Mouse (Mus musculus): ENCODE data around the gene Snrpf. TPM values are rescaled to one million over a fixed set of nuclear protein-coding genes. Genes with fewer than 3 reads are reported as not detected.

Gene Snrpf
- total and polyA plus RNA-seq, 2 experiments, result 13.7 to 14.5 TPM

GRCm38 (mm10) chr10:93539775-93540430, 49.6 kb downstream of the Snrpf start, which contains the start of gene Amdhd1:
Gene Amdhd1 (minus strand): TSS chr10:93540033.
- Histone ChIP-seq H3K36me3 (ENCODE audit: control insufficient read depth, insufficient read depth, low read length) (peaks cover 2% of the 10 kb centered on the region; the same call in 1 of the 2 replicates), H3K4me3 (ENCODE audit: insufficient read depth, low read depth, low read length) (peak within 1 kb of the TSS; percentile 63), H3K9ac (ENCODE audit: low read depth, low read length) (peak within 1 kb of the TSS; percentile 80), H3K27me3 (ENCODE audit: control insufficient read depth, insufficient read depth, low read length) (no peaks in the 10 kb centered on the region), H3K27ac (replicated peaks; ENCODE audit: insufficient read depth, low read depth, low read length) (peak within 1 kb of the TSS; percentile 92), H3K79me2 (ENCODE audit: control insufficient read depth, insufficient read depth, low read length) (no peaks in the 10 kb centered on the region), H3K4me1 (ENCODE audit: control insufficient read depth, insufficient read depth, low read length) (peaks cover 26% of the 10 kb centered on the region)
- DNase-seq (ENCODE audit: extremely low read depth, low read depth, low spot score), result peak; percentile 83
- 1% methylated on average over 35 of the region's 35 CpGs for WGBS
- peak; percentile 76 for TF ChIP-seq POLR2A (IDR thresholded peaks at IDR 0.05; ENCODE audit: extremely low read depth, insufficient read depth, low read length)
- peak; percentile 86 for TF ChIP-seq CTCF (IDR thresholded peaks at IDR 0.05; ENCODE audit: low read depth, low read length)

- peak; percentile 96 for DNase-seq (ENCODE audit: extremely low read depth, low read depth, low spot score)
- H3K79me2 ChIP-seq (ENCODE audit: control insufficient read depth, insufficient read depth, low read length), result no peaks in the 10 kb centered on the region
- 21% methylated on average over 6 of the region's 6 CpGs for WGBS
- no peak overlapping the region; the same call in none of the 2 replicates for H3K4me3 ChIP-seq (ENCODE audit: insufficient read depth, low read depth, low read length)
- no peaks in the 10 kb centered on the region for H3K27me3 ChIP-seq (ENCODE audit: control insufficient read depth, insufficient read depth, low read length)
- H3K36me3 ChIP-seq (ENCODE audit: control insufficient read depth, insufficient read depth, low read length), result peaks cover 2% of the 10 kb centered on the region; the same call in 1 of the 2 replicates
- TF ChIP-seq POLR2A (IDR thresholded peaks at IDR 0.05; ENCODE audit: extremely low read depth, insufficient read depth, low read length) (no peak), CTCF (IDR thresholded peaks at IDR 0.05; ENCODE audit: low read depth, low read length) (no peak)
- peaks cover 24% of the 10 kb centered on the region for H3K4me1 ChIP-seq (ENCODE audit: control insufficient read depth, insufficient read depth, low read length)
- peak overlapping the region; percentile 25; the same call in 1 of the 2 replicates for H3K9ac ChIP-seq (ENCODE audit: low read depth, low read length)
- peak overlapping the region; percentile 83 for H3K27ac ChIP-seq (replicated peaks; ENCODE audit: insufficient read depth, low read depth, low read length)
Observed at GRCm38 (mm10) chr10:93538818-93539217, 50.7 kb downstream of the Snrpf start.

- H3K36me3 ChIP-seq (ENCODE audit: control insufficient read depth, insufficient read depth, low read length), result peaks cover 4% of the 10 kb centered on the region
- DNase-seq (ENCODE audit: extremely low read depth, low read depth, low spot score), result peak; percentile 82
- 23% methylated on average over 2 of the region's 2 CpGs for WGBS
- peaks cover 20% of the 10 kb centered on the region for H3K4me1 ChIP-seq (ENCODE audit: control insufficient read depth, insufficient read depth, low read length)
- peak overlapping the region; percentile 83 for H3K27ac ChIP-seq (replicated peaks; ENCODE audit: insufficient read depth, low read depth, low read length)
- no peaks in the 10 kb centered on the region for H3K79me2 ChIP-seq (ENCODE audit: control insufficient read depth, insufficient read depth, low read length)
- H3K4me3 ChIP-seq (ENCODE audit: insufficient read depth, low read depth, low read length), result peak overlapping the region; percentile 26; the same call in 1 of the 2 replicates
- peak overlapping the region; percentile 39 for H3K9ac ChIP-seq (ENCODE audit: low read depth, low read length)
- TF ChIP-seq POLR2A (IDR thresholded peaks at IDR 0.05; ENCODE audit: extremely low read depth, insufficient read depth, low read length) (no peak), CTCF (IDR thresholded peaks at IDR 0.05; ENCODE audit: low read depth, low read length) (no peak)
- no peaks in the 10 kb centered on the region for H3K27me3 ChIP-seq (ENCODE audit: control insufficient read depth, insufficient read depth, low read length)
Observed at GRCm38 (mm10) chr10:93538287-93538686, 51.2 kb downstream of the Snrpf start.

Other genes starting within 250 kb of the Snrpf start
- 24.0 TPM in 2 replicates for gene Lta4h, start 136.3 kb downstream of the Snrpf start, total RNA-seq (2014; rRNA removed)
- 31.4 and 34.0 TPM in 2 replicates for gene Lta4h, start 136.3 kb downstream of the Snrpf start, polyA plus RNA-seq (2012; rRNA removed)
- gene Hal, start 100.9 kb downstream of the Snrpf start, total RNA-seq (2014; rRNA removed), result 293 and 381 TPM in 2 replicates
- gene Hal, start 100.9 kb downstream of the Snrpf start, polyA plus RNA-seq (2012; rRNA removed), result 284 and 348 TPM in 2 replicates
- gene Amdhd1, start 49.7 kb downstream of the Snrpf start, total RNA-seq (2014; rRNA removed), result 185 and 255 TPM in 2 replicates
- gene Amdhd1, start 49.7 kb downstream of the Snrpf start, polyA plus RNA-seq (2012; rRNA removed), result 204 and 233 TPM in 2 replicates
- gene Ccdc38, start 49.1 kb downstream of the Snrpf start, total RNA-seq (2014; rRNA removed), result 0.07 and 0.28 TPM in 2 replicates
- gene Ccdc38, start 49.1 kb downstream of the Snrpf start, polyA plus RNA-seq (2012; rRNA removed), result 0.06 and 0.40 TPM in 2 replicates
- 8.0 and 11.7 TPM in 2 replicates for gene Ntn4, start 51.0 kb upstream of the Snrpf start, total RNA-seq (2014; rRNA removed)
- gene Ntn4, start 51.0 kb upstream of the Snrpf start, polyA plus RNA-seq (2012; rRNA removed), result 3.1 and 4.0 TPM in 2 replicates
- gene Usp44, start 241.8 kb upstream of the Snrpf start, total RNA-seq (2014; rRNA removed), result not detected in 2 replicates
- not detected in 2 replicates for gene Usp44, start 241.8 kb upstream of the Snrpf start, polyA plus RNA-seq (2012; rRNA removed)

Data from liver, adult 2 months (tissue).